Mouse (Mus musculus): ENCODE measurements around the gene Olfr718-ps1.
"Not testable (repeated sequence)": the region's sequence is repeated elsewhere in the genome, so short reads cannot be mapped to it uniquely, and the experiment has no call there.

- not testable (repeated sequence) for TF ChIP-seq CTCF (IDR thresholded peaks at IDR 0.05; ENCODE audit: extremely low read depth, insufficient read length, insufficient replicate concordance, low read depth, low read length); POLR2A (IDR thresholded peaks at IDR 0.05; ENCODE audit: low read depth, low read length)
These were observed 13.0 kb downstream of the Olfr718-ps1 start for GRCm38 (mm10) chr5:143134216-143135010.
